Mouse (Mus musculus) testis, adult 10 weeks (tissue): Measurements from ENCODE around the gene Krtap12-1. TPM values are rescaled to one million over a fixed set of nuclear protein-coding genes. Genes with fewer than 3 reads are reported as not detected.

ENCODE experiments used
- polyA plus RNA-seq: library from polyadenylated mRNA; stranded (reverse); fragments of 350-450 nt; fragmentation: Illumina TruSeq; extraction: RNeasy Lipid Tissue Mini Kit (QIAGEN cat#74804); gene quantifications from one replicate; pipeline ENCODE4 v1.2.3, GENCODE M21; 2014; ENCODE audit warnings: low read depth, low replicate concordance

Gene Krtap12-1
- not detected for polyA plus RNA-seq

GRCm38 (mm10) chr10:77720299-77720698 is at the start of gene Krtap12-1:
TSS of gene Krtap12-1 (plus strand) at chr10:77720599.

DNA sequence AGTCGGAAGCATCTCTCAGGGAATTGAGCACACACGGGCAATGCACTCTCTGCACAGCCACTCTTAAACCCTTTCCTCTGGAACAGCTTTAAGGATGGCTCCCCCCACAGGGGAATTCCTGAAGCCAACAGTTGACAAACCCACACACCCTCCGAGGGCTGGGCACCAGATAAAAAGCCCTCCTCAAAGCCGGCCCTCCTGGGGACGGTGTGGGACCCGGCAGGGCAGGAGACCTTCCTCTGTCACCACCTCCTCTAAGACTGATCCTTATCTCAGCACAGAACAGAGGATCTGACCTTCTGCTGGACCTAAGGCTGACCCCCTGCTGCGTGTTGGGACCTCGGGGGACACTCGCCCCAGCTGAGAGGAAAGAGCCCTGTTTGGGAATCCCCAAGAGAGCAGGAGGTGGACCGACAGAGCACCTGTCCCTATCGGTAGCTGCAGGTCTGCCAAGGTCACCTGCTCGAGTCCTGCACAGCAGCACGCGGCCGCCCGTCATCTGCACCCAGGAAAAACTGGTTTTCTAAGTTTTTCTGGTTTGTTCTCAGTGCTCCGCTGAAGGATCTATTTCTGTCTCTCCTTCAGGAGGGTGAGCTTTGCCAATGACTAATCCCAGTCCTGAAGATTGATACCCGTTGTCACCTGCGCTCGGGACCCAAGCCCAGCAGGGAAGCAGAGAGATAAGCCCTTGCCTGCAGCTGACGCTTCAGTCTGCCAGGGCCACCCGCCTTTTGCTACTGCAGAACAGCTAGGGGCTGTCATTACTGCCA is 34.3 kb upstream of the Krtap12-1 start, which contains the start of gene Tspear:
Tspear (plus strand) TSS at position 675 of the 770 bp plus-strand sequence.

GRCm38 (mm10) chr10:77690356-77690807 is 30.0 kb upstream of the Krtap12-1 start, which contains the start of gene Gm19402:
TSS of gene Gm19402 (minus strand) at chr10:77690757.

DNA sequence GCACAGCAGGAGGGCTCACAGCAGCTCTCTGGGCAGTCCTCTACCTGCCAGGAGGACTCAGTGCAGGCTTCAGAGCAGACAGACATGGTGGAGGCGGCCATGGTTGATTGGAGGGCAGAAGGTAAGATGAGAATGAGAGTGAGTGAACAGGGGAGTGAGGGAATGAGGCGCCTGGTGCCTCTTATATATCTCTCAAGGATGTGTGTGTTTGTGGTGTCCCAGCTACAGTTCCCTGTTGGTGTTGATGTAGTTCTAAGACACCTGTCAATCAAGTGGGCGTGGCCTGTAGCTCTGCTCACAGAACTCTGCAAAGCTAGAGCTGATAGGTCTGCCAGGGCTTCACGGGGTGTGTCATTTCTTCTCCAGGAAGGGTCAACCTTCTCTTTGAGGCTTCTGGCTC is 23.3 kb upstream of the Krtap12-1 start, which contains the start of gene Gm9508:
Gm9508 (minus strand) TSS at position 101 of the 400 bp plus-strand sequence.

GRCm38 (mm10) chr10:77706326-77706725 is 14.1 kb upstream of the Krtap12-1 start, which contains the start of gene Gm10272:
TSS of gene Gm10272 (plus strand) at chr10:77706626.

DNA sequence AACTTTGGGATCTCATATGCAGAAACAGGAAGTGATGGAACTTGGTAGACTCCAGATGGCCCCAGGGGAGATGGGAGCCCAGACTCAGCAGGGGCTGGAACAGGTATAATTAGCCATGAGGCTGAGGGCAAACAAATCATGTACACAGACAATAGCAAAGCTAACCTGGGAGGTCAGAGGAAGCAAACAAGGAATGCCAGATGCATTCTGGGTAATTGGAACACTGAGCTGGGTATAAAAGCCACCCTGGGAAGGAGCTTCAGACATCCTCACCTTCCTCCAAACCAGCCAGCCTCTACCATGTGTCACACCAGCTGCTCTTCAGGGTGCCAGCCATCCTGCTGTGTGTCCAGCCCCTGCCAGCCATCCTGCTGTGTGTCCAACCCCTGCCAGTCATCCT is 9.2 kb upstream of the Krtap12-1 start, which contains the start of gene Gm10024:
Gm10024 (plus strand) TSS at position 301 of the 400 bp plus-strand sequence.

DNA sequence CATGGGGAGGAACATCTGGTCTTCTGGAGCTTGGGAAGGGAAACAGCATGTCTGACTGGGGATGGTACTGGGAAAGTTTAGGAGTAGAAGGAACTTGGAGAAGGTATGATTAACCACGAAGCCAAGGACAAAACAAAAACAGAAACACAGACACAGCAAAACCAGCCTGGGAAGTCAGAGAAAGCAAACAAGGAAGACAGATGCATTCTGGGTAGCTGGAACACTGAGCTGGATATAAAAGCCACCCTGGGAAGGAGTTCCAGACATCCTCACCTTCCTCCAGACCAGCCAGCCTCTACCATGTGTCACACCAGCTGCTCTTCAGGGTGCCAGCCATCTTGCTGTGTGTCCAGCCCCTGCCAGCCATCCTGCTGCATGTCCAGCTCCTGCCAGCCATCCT is 4.9 kb upstream of the Krtap12-1 start, which contains the start of gene Gm10142:
Gm10142 (plus strand) TSS at position 301 of the 400 bp plus-strand sequence.

DNA sequence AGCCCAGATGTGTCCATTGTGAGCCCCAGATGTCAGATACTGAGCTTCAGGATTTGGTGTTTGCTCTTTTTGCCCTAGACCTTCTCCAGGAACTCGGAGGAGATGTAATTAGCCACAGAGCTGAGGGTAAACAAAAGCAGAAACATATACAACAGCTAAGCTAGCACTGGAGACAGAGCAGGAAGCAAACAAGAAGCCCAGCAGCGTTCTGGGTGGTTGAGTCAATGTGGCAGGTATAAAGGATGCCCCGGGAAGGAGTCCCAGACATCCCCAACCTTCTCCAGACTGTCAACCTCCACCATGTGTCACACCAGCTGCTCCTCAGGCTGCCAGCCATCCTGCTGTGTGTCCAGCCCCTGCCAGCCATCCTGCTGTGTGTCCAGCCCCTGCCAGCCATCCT is 5.8 kb downstream of the Krtap12-1 start, which contains the start of gene Gm10100:
Gm10100 (plus strand) TSS at position 301 of the 400 bp plus-strand sequence.

DNA sequence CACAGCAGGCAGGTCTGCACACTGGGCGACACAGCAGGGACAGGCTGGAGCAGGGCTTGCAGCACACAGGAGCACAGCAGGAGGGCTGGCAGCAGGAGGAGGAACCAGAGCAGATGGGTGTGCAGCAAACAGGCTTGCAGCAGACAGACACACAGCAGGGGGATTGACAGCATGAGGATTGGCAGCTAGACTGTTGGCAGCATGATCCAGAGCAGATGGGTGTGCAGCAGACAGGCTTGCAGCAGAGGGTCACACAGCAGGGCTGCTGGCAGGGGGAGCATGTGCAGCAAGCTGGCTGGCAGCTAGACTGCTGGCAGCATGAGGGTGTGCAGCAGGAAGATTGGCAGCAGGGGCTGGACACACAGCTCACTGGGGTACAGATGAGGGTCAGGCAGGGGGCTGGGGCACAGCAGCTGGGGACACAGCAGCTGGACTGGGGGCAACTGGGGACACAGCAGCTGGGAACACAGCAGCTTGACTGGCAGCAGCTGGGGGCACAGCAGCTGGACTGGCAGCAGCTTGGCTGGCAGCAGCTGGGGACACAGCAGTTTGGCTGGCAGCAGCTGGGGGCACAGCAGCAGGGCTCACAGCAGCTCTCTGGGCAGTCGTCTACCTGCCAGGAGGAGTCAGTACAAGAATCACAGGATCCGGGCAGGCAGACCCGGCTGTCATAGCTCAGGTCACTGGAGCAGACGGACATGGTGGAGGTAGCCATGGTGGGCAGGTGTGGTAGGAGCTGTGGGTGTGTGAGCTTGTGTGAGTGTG is 21.7 kb downstream of the Krtap12-1 start, which contains the start of gene Gm18596:
Gm18596 (minus strand) TSS at position 715 of the 765 bp plus-strand sequence.

DNA sequence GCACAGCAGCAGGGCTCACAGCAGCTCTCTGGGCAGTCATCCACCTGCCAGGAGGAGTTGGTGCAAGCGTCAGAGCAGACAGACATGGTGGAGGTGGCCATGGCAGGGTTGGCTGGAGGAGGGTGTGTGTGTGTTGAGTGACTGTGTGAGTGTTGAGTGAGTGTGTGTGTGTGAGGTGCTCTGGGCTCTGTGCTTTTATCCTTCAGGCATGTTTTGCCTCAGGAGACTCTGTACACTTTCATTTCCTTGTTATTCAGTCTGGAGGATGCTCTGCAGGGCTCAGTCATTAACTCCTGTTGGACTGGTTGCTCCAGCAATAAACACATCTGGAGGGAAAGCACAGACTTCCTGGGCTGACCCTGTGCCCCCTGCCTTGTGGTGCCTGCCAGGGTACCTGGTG is 30.9 kb downstream of the Krtap12-1 start, which contains the start of gene Gm9736:
Gm9736 (minus strand) TSS at position 101 of the 400 bp plus-strand sequence.

DNA sequence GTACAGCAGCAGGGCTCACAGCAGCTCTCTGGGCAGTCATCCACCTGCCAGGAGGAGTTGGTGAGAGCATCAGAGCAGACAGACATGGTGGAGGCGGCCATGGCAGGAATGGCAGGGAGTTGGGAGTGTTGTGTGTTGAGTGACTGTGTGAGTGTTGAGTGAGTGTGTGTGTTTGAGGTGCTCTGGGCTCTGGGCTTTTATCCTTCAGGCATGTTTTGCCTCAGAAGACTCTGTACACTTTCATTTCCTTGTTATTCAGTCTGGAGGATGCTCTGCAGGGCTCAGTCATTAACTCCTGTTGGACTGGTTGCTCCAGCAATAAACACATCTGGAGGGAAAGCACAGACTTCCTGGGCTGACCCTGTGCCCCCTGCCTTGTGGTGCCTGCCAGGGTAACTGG is 39.2 kb downstream of the Krtap12-1 start, which contains the start of gene Gm3233:
Gm3233 (minus strand) TSS at position 101 of the 400 bp plus-strand sequence.

Other genes starting within 250 kb of the Krtap12-1 start
- gene Fam207a, start 204.8 kb upstream of the Krtap12-1 start, polyA plus RNA-seq: 0.78 TPM
- gene Itgb2, start 190.3 kb upstream of the Krtap12-1 start, polyA plus RNA-seq: 0.36 TPM
- gene Pttg1ip, start 138.9 kb upstream of the Krtap12-1 start, polyA plus RNA-seq: 53.7 TPM
- 32.2 TPM for gene Sumo3, start 114.5 kb upstream of the Krtap12-1 start, polyA plus RNA-seq
- 10.3 TPM for gene Gm49325, start 114.4 kb upstream of the Krtap12-1 start, polyA plus RNA-seq
- gene Ube2g2, start 98.3 kb upstream of the Krtap12-1 start, polyA plus RNA-seq: 19.1 TPM
- not detected for gene Tspear, start 34.0 kb upstream of the Krtap12-1 start, polyA plus RNA-seq
- gene Gm19402, start 29.8 kb upstream of the Krtap12-1 start, polyA plus RNA-seq: not detected
- gene Gm9508, start 23.4 kb upstream of the Krtap12-1 start, polyA plus RNA-seq: not detected
- gene Gm10272, start 14.0 kb upstream of the Krtap12-1 start, polyA plus RNA-seq: not detected
- not detected for gene Gm10024, start 9.1 kb upstream of the Krtap12-1 start, polyA plus RNA-seq
- gene Gm10142, start 4.8 kb upstream of the Krtap12-1 start, polyA plus RNA-seq: not detected
- not detected for gene Gm10100, start 5.9 kb downstream of the Krtap12-1 start, polyA plus RNA-seq
- not detected for gene Gm18596, start 22.0 kb downstream of the Krtap12-1 start, polyA plus RNA-seq
- not detected for gene Gm9736, start 30.8 kb downstream of the Krtap12-1 start, polyA plus RNA-seq
- not detected for gene Gm3233, start 39.1 kb downstream of the Krtap12-1 start, polyA plus RNA-seq
- gene Gm3238, start 50.7 kb downstream of the Krtap12-1 start, polyA plus RNA-seq: not detected
- gene Gm7138, start 56.3 kb downstream of the Krtap12-1 start, polyA plus RNA-seq: not detected
- gene Gm3250, start 61.9 kb downstream of the Krtap12-1 start, polyA plus RNA-seq: not detected
- gene Gm7137, start 67.6 kb downstream of the Krtap12-1 start, polyA plus RNA-seq: not detected
- not detected for gene Gm9639, start 74.5 kb downstream of the Krtap12-1 start, polyA plus RNA-seq
- not detected for gene Gm19668, start 78.5 kb downstream of the Krtap12-1 start, polyA plus RNA-seq
- gene Gm9507, start 91.2 kb downstream of the Krtap12-1 start, polyA plus RNA-seq: not detected
- not detected for gene Gm2696, start 94.1 kb downstream of the Krtap12-1 start, polyA plus RNA-seq
- not detected for gene Krtap10-4, start 106.5 kb downstream of the Krtap12-1 start, polyA plus RNA-seq
- not detected for gene Krtap10-10, start 115.3 kb downstream of the Krtap12-1 start, polyA plus RNA-seq
- not detected for gene Gm36176, start 126.2 kb downstream of the Krtap12-1 start, polyA plus RNA-seq
- gene Gm10318, start 132.3 kb downstream of the Krtap12-1 start, polyA plus RNA-seq: not detected
- not detected for gene Gm3285, start 141.4 kb downstream of the Krtap12-1 start, polyA plus RNA-seq
- 0.15 TPM for gene Lrrc3, start 181.9 kb downstream of the Krtap12-1 start, polyA plus RNA-seq
- not detected for gene Trpm2, start 250.0 kb downstream of the Krtap12-1 start, polyA plus RNA-seq